Mouse (Mus musculus): ENCODE measurements around the gene Trex1. TPM values are rescaled to one million over a fixed set of nuclear protein-coding genes. Genes with fewer than 3 reads are reported as not detected.

Gene Trex1
- polyA plus RNA-seq (2012; rRNA removed) = 12.0 and 14.1 TPM in 2 replicates
- 5.0 and 6.1 TPM in 2 replicates for polyA plus RNA-seq (2014; fragmentation: Nextera tagmentation; extraction: Ambion mirVana)

DNA sequence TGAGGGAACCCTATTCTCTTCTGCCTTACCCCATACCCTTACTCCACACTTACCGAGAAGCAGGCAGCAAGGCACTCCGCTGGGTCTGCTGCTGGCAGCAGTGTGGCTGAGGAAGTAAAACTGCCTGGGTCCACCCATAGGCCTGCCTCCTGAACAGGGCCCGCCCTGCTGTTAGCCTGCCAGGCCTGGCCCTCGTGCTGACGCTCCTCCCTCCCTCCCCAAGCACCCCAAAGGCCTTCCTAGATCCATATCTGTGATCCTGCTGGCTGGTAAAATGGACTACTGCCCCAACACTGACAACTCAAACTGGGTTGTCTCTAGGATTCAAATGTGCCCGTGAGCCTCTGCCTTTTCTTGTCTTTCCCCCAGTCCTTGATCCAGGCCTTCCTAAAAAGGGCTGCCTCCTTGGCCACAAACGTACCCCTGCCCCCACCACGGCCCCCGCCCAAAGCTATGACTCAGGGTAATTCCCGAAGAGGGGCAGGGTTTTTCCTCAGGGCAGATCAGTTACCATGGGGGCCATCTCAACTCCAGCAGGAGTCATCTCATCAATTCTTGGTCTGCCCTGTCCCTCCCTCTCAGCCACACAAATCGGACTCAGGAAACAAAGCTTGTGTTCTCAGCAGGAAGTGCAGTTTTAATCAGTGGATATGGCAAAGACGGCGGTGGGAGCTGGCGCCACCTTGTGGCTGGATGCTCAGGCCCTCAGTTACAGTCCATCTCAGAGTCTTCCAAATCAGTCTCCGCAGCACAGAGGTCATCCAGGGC, at the start of gene Trex1:
Gene Trex1, minus strand, starts transcription at position 599 of the 768 bp plus-strand sequence.
- DNase-seq (ENCODE audit: low read depth in 3 of 3, low spot score in 3 of 3) (peak; percentile 71 to 83 (median 76)), ATAC-seq (ENCODE audit: insufficient read depth) (peak; percentile 96)
- H3K27ac ChIP-seq = peak within 1 kb of the TSS; percentile 87
- peak within 1 kb of the TSS; percentile 73 for H3K9ac ChIP-seq (replicated peaks)
- H3K4me3 ChIP-seq (ENCODE audit: insufficient read depth in 1 of 2, low read depth in 2 of 2, low read length in 2 of 2) = peak within 1 kb of the TSS; percentile 58 to 62
- 2% methylated on average over 15 of the region's 15 CpGs for WGBS (ENCODE audit: insufficient replicate concordance)
- peaks cover 4 to 12% of the 10 kb centered on the region in 2 experiments; a peak in 2 of 4 replicates for H3K4me1 ChIP-seq (replicated peaks; ENCODE audit: control insufficient read depth in 2 of 2, insufficient read depth in 2 of 2, low read length in 1 of 2)
- H3K9me3 ChIP-seq (ENCODE audit: control insufficient read depth, low read length) = no peaks in the 10 kb centered on the region
- peaks cover 13% of the 10 kb centered on the region for H3K36me3 ChIP-seq (replicated peaks; ENCODE audit: control insufficient read depth, insufficient read depth, low read depth)
- peak within 1 kb of the TSS; percentile 95 for H3K4me2 ChIP-seq (ENCODE audit: low read depth)
- TF ChIP-seq EP300 (IDR thresholded peaks at IDR 0.05; ENCODE audit: low read depth) = no peak
- peak; percentile 99 for TF ChIP-seq CTCF (IDR thresholded peaks at IDR 0.05; ENCODE audit: low read depth)
- no peaks in the 10 kb centered on the region for H3K27me3 ChIP-seq (ENCODE audit: control insufficient read depth, insufficient read depth, low read length)

GRCm38 (mm10) chr9:109107341-109107740, 47.8 kb upstream of the Trex1 start:
- no peak overlapping the region for H3K4me2 ChIP-seq (ENCODE audit: low read depth)
- H3K27me3 ChIP-seq (ENCODE audit: control insufficient read depth, insufficient read depth, low read length) = no peaks in the 10 kb centered on the region
- no peaks in the 10 kb centered on the region for H3K9me3 ChIP-seq (ENCODE audit: control insufficient read depth, low read length)
- WGBS (ENCODE audit: insufficient replicate concordance) = 55% methylated on average over 6 of the region's 6 CpGs
- no peaks in the 10 kb centered on the region for H3K36me3 ChIP-seq (replicated peaks; ENCODE audit: control insufficient read depth, insufficient read depth, low read depth)
- no peak for TF ChIP-seq CTCF (IDR thresholded peaks at IDR 0.05; ENCODE audit: low read depth)
- H3K27ac ChIP-seq = no peak overlapping the region
- ATAC-seq (ENCODE audit: insufficient read depth) (no peak), DNase-seq (ENCODE audit: low read depth in 3 of 3, low spot score in 3 of 3) (no peak)
- no peak overlapping the region for H3K4me3 ChIP-seq (ENCODE audit: insufficient read depth in 1 of 2, low read depth in 2 of 2, low read length in 2 of 2)
- no peaks in the 10 kb centered on the region for H3K4me1 ChIP-seq (replicated peaks; ENCODE audit: control insufficient read depth in 2 of 2, insufficient read depth in 2 of 2, low read length in 1 of 2)
- no peak overlapping the region for H3K9ac ChIP-seq (replicated peaks)

GRCm38 (mm10) chr9:109105648-109106047, 46.1 kb upstream of the Trex1 start:
- H3K4me2 ChIP-seq (ENCODE audit: low read depth) = no peak overlapping the region
- no peaks in the 10 kb centered on the region for H3K4me1 ChIP-seq (replicated peaks; ENCODE audit: control insufficient read depth in 2 of 2, insufficient read depth in 2 of 2, low read length in 1 of 2)
- H3K36me3 ChIP-seq (replicated peaks; ENCODE audit: control insufficient read depth, insufficient read depth, low read depth) = no peaks in the 10 kb centered on the region
- no peak for DNase-seq (ENCODE audit: low read depth in 3 of 3, low spot score in 3 of 3)
- no peak for ATAC-seq (ENCODE audit: insufficient read depth)
- TF ChIP-seq EP300 (IDR thresholded peaks at IDR 0.05; ENCODE audit: low read depth) (no peak), CTCF (IDR thresholded peaks at IDR 0.05; ENCODE audit: low read depth) (no peak)
- no peak overlapping the region for H3K27ac ChIP-seq
- WGBS (ENCODE audit: insufficient replicate concordance) = 71% methylated on average over 12 of the region's 12 CpGs
- H3K9ac ChIP-seq (replicated peaks) = no peak overlapping the region
- H3K4me3 ChIP-seq (ENCODE audit: insufficient read depth in 1 of 2, low read depth in 2 of 2, low read length in 2 of 2) = no peak overlapping the region
- no peaks in the 10 kb centered on the region for H3K9me3 ChIP-seq (ENCODE audit: control insufficient read depth, low read length)
- no peaks in the 10 kb centered on the region for H3K27me3 ChIP-seq (ENCODE audit: control insufficient read depth, insufficient read depth, low read length)

DNA sequence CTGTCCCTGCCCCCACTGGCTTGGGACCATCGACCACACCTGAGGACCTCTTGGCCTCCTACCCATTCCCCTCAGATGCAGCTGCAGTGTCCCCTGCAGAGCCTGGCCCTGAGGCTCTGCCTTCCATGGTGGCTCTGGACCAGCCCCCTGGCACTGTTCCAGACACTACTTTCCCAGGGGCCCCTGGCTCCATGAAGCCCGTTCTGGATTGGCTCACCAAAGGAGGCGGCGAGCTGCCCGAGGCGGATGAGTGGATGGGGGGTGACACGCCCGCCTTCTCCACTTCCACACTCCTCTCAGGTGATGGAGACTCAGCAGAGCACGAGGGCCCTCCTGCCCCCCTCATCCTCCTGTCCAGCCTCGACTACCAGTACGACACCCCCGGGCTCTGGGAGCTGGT, 45.5 kb upstream of the Trex1 start:
- Histone ChIP-seq H3K36me3 (replicated peaks; ENCODE audit: control insufficient read depth, insufficient read depth, low read depth) (no peaks in the 10 kb centered on the region), H3K4me2 (ENCODE audit: low read depth) (no peak overlapping the region), H3K9ac (replicated peaks) (no peak overlapping the region), H3K4me1 (replicated peaks; ENCODE audit: control insufficient read depth in 2 of 2, insufficient read depth in 2 of 2, low read length in 1 of 2) (no peaks in the 10 kb centered on the region), H3K27ac (no peak overlapping the region), H3K4me3 (ENCODE audit: insufficient read depth in 1 of 2, low read depth in 2 of 2, low read length in 2 of 2) (no peak overlapping the region), H3K27me3 (ENCODE audit: control insufficient read depth, insufficient read depth, low read length) (no peaks in the 10 kb centered on the region), H3K9me3 (ENCODE audit: control insufficient read depth, low read length) (no peaks in the 10 kb centered on the region)
- no peak for TF ChIP-seq EP300 (IDR thresholded peaks at IDR 0.05; ENCODE audit: low read depth)
- no peak for TF ChIP-seq CTCF (IDR thresholded peaks at IDR 0.05; ENCODE audit: low read depth)
- no peak for DNase-seq (ENCODE audit: low read depth in 3 of 3, low spot score in 3 of 3)
- WGBS (ENCODE audit: insufficient replicate concordance) = 73% methylated on average over 12 of the region's 12 CpGs
- no peak; the same call in 1 of the 2 replicates for ATAC-seq (ENCODE audit: insufficient read depth)

DNA sequence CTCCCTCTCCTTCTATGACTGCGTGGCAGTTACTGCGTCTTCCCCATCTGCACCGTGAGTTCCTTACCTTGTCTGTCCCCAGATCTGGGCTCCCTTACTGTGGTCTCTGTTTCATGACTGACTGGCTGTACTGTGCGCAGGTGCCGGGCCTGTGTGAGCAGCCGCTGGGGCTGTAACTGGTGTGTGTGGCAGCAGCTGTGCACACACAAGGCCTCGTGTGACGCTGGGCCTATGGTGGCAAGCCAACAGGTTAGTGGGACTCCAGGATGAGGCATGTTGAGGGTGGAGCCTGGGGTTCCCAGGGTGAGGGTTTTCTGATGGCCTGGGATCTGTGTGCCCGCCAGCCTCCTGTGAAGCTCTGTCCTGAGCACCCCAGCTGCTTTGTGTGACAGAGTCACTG, 44.5 kb upstream of the Trex1 start:
- Histone ChIP-seq H3K4me3 (ENCODE audit: insufficient read depth in 1 of 2, low read depth in 2 of 2, low read length in 2 of 2) (no peak overlapping the region), H3K27ac (no peak overlapping the region)

More for the DNA sequence above, 44.5 kb upstream of the Trex1 start:
- TF ChIP-seq EP300 (IDR thresholded peaks at IDR 0.05; ENCODE audit: low read depth) (no peak), CTCF (IDR thresholded peaks at IDR 0.05; ENCODE audit: low read depth) (no peak)
- Histone ChIP-seq H3K4me1 (replicated peaks; ENCODE audit: control insufficient read depth in 2 of 2, insufficient read depth in 2 of 2, low read length in 1 of 2) (no peaks in the 10 kb centered on the region), H3K9ac (replicated peaks) (no peak overlapping the region), H3K36me3 (replicated peaks; ENCODE audit: control insufficient read depth, insufficient read depth, low read depth) (no peaks in the 10 kb centered on the region), H3K4me2 (ENCODE audit: low read depth) (no peak overlapping the region), H3K9me3 (ENCODE audit: control insufficient read depth, low read length) (no peaks in the 10 kb centered on the region), H3K27me3 (ENCODE audit: control insufficient read depth, insufficient read depth, low read length) (no peaks in the 10 kb centered on the region)
- ATAC-seq (ENCODE audit: insufficient read depth) (no peak), DNase-seq (ENCODE audit: low read depth in 3 of 3, low spot score in 3 of 3) (no peak)
- WGBS (ENCODE audit: insufficient replicate concordance) = 73% methylated on average over 9 of the region's 9 CpGs
